32 mouse cellular contexts compared by ENCODE assay signal in the genomic region with DNA sequence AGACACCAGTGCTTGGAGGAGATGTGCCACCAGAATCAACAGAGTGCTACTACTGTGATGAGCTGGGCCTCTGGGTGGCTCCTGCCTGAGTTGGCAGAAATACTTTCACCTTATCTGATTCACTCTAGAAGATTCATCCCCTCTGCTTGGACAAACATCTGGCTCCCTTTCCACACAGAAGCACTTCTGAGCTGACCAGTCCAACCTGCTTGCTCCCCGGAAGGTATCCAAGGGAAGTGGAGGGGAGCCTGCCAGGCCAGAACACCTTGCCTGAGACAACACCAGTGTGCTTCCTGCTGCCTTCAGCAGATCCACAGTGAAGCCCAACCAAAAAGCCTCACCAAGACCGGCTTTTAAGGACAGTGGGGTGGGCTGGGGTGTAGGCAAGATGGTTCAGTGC. TPM values are rescaled to one million over a fixed set of nuclear protein-coding genes. Genes with fewer than 3 reads are reported as not detected.
DNase-seq lines count a peak whose midpoint lies in the region; ATAC-seq and TF ChIP-seq lines count a peak whose summit lies in the region.
"Had no signal": no experiment of that assay in that cellular context is flagged by ENCODE, and none has a peak within 500 bp of the region (broad histone marks: within the 10 kb centered on the region; RNA-seq: fewer than 3 reads in every experiment).

No protein-coding gene starts in this region.

- H3K4me3 ChIP-seq in liver, adult 2 months (ENCODE audit: insufficient read depth, low read depth, low read length): no peak overlapping the region
- no peak overlapping the region for H3K4me3 ChIP-seq in liver, postnatal 0 days (ENCODE audit: low read depth, low read length)
- H3K4me3 ChIP-seq: embryonic facial prominence, embryonic 12.5 days; embryonic facial prominence, embryonic 15.5 days; hindbrain, embryonic 12.5 days; hindbrain, embryonic 15.5 days had no signal

- H3K9me3 ChIP-seq in liver, postnatal 0 days (ENCODE audit: low read length): no peaks in the 10 kb centered on the region
- H3K9me3 ChIP-seq: embryonic facial prominence, embryonic 12.5 days; embryonic facial prominence, embryonic 15.5 days; hindbrain, embryonic 12.5 days; hindbrain, embryonic 15.5 days had no signal

- no peaks in the 10 kb centered on the region for H3K27me3 ChIP-seq in liver, adult 2 months (ENCODE audit: control insufficient read depth, insufficient read depth, low read length)
- 0 out of 2 replicates have a peak, but pooled peaks cover 4% of the 10 kb centered on the region for H3K27me3 ChIP-seq in liver, postnatal 0 days (ENCODE audit: insufficient read depth, low read length)
- H3K27me3 ChIP-seq: hindbrain, embryonic 12.5 days; hindbrain, embryonic 15.5 days had no signal

- TF ChIP-seq POLR2A in liver, adult 2 months (IDR thresholded peaks at IDR 0.05; ENCODE audit: extremely low read depth, insufficient read depth, low read length): no peak

- H3K36me3 ChIP-seq in liver, adult 2 months (ENCODE audit: control insufficient read depth, insufficient read depth, low read length): no peaks in the 10 kb centered on the region
- no peaks in the 10 kb centered on the region for H3K36me3 ChIP-seq in liver, postnatal 0 days (replicated peaks; ENCODE audit: insufficient read depth, low read length)
- H3K36me3 ChIP-seq: embryonic facial prominence, embryonic 12.5 days; embryonic facial prominence, embryonic 15.5 days; hindbrain, embryonic 12.5 days; hindbrain, embryonic 15.5 days had no signal

- DNase-seq in liver, adult 2 months (ENCODE audit: extremely low read depth, low read depth, low spot score): peak; percentile 12
- no peak for DNase-seq in liver, postnatal 0 days
- DNase-seq in urinary bladder, postnatal 36 days (ENCODE audit: low spot score in 2 of 2): peak; percentile 32 to 48
- DNase-seq in urinary bladder, adult 2 months (ENCODE audit: low spot score): no peak
- DNase-seq in gonadal fat pad, adult 2 months (ENCODE audit: low read depth): peak; percentile 65
- DNase-seq in adrenal gland, postnatal 25 days: no peak
- DNase-seq: adrenal gland, adult 8-10 months; adrenal gland, postnatal 36 days; cerebellum, adult 2 months; cerebellum, adult 9-11 months; cerebellum, postnatal 25 days; gastrocnemius, postnatal 10 days; gastrocnemius, postnatal 36 days; heart, adult 11 months had no signal

- ATAC-seq in liver, postnatal 0 days: no peak
- ATAC-seq: activated CD4-positive, CD25-positive, alpha-beta regulatory T cell, adult 4 months; CD4-positive, CD25-positive, alpha-beta regulatory T cell, adult 4 months; forebrain, embryonic 14.5 days had no signal

- H3K9ac ChIP-seq in liver, adult 2 months (ENCODE audit: low read depth, low read length): no peak overlapping the region
- H3K9ac ChIP-seq in liver, postnatal 0 days (replicated peaks): no peak overlapping the region
- H3K9ac ChIP-seq: embryonic facial prominence, embryonic 12.5 days; embryonic facial prominence, embryonic 15.5 days; hindbrain, embryonic 12.5 days; hindbrain, embryonic 15.5 days had no signal

- H3K4me1 ChIP-seq in liver, adult 2 months (ENCODE audit: control insufficient read depth, insufficient read depth, low read length): no peaks in the 10 kb centered on the region; the same call in 1 of the 2 replicates
- 0 out of 2 replicates have a peak, but pooled peaks cover 5% of the 10 kb centered on the region for H3K4me1 ChIP-seq in liver, postnatal 0 days (ENCODE audit: insufficient read depth)
- H3K4me1 ChIP-seq: embryonic facial prominence, embryonic 12.5 days; embryonic facial prominence, embryonic 15.5 days; hindbrain, embryonic 12.5 days; hindbrain, embryonic 15.5 days had no signal

- no peak overlapping the region for H3K27ac ChIP-seq in liver, adult 2 months (replicated peaks; ENCODE audit: insufficient read depth, low read depth, low read length)
- no peak overlapping the region for H3K27ac ChIP-seq in liver, postnatal 0 days (ENCODE audit: low read depth)
- H3K27ac ChIP-seq: embryonic facial prominence, embryonic 12.5 days; embryonic facial prominence, embryonic 15.5 days; hindbrain, embryonic 12.5 days; hindbrain, embryonic 15.5 days had no signal

- no peak overlapping the region for H3K4me2 ChIP-seq in liver, postnatal 0 days (ENCODE audit: low read depth, low read length)
- H3K4me2 ChIP-seq: embryonic facial prominence, embryonic 12.5 days; embryonic facial prominence, embryonic 15.5 days; heart, embryonic 11.5 days; hindbrain, embryonic 12.5 days; hindbrain, embryonic 15.5 days had no signal

- WGBS in liver, adult 2 months: 80% methylated on average over 2 of the region's 2 CpGs
- WGBS in liver, postnatal 0 days (ENCODE audit: insufficient replicate concordance): 72% methylated on average over 2 of the region's 2 CpGs

- TF ChIP-seq EP300 in liver, postnatal 0 days (IDR thresholded peaks at IDR 0.05; ENCODE audit: low read depth): no peak

- TF ChIP-seq CTCF in liver, adult 2 months (IDR thresholded peaks at IDR 0.05; ENCODE audit: low read depth, low read length): no peak
- no peak for TF ChIP-seq CTCF in liver, postnatal 0 days (IDR thresholded peaks at IDR 0.05; ENCODE audit: low read depth)

- H3K79me2 ChIP-seq in liver, adult 2 months (ENCODE audit: control insufficient read depth, insufficient read depth, low read length): no peaks in the 10 kb centered on the region

RNA-seq across cellular contexts. Expression of gene Cd3e, which starts 14.8 kb away (rescaled TPM):
- 0.09 and 0.60 TPM in 2 replicates for total RNA-seq in liver, adult 2 months (2014; rRNA removed)
- 0.68 and 0.82 TPM in 2 replicates for polyA plus RNA-seq in liver, adult 2 months (2012; rRNA removed)
- not detected in 2 replicates for polyA plus RNA-seq in liver, postnatal 0 days (2015; fragmentation: Nextera tagmentation; extraction: Ambion mirVana)
- polyA plus RNA-seq in urinary bladder, adult 2 months (2012; rRNA removed): 0.94 and 0.98 TPM in 2 replicates
- 0.58 and 0.75 TPM in 2 replicates for polyA plus RNA-seq in gonadal fat pad, adult 2 months (2012; rRNA removed)
- total RNA-seq in adrenal gland, postnatal 25 days (2021): 0.46 TPM in 1 of 2 replicates, not detected in the other
- total RNA-seq: common myeloid progenitor, adult 5-6 weeks; gastrocnemius, adult 18-20 months; gastrocnemius, postnatal 10 days had no signal
- polyA plus RNA-seq: C2C12; embryonic facial prominence, embryonic 12.5 days; forebrain, embryonic 14.5 days; heart, embryonic 11.5 days; heart, embryonic 14.5 days; hindbrain, embryonic 12.5 days had no signal

RNA-seq across cellular contexts. Expression of gene Mpzl2, which starts 15.4 kb away (rescaled TPM):
- total RNA-seq in liver, adult 2 months (2014; rRNA removed): 24.2 and 29.9 TPM in 2 replicates
- polyA plus RNA-seq in liver, adult 2 months (2012; rRNA removed): 20.5 and 34.0 TPM in 2 replicates
- polyA plus RNA-seq in liver, postnatal 0 days (2015; fragmentation: Nextera tagmentation; extraction: Ambion mirVana): 13.7 and 15.7 TPM in 2 replicates
- polyA plus RNA-seq in urinary bladder, adult 2 months (2012; rRNA removed): 53.5 and 62.3 TPM in 2 replicates
- 28.8 and 30.3 TPM in 2 replicates for polyA plus RNA-seq in gonadal fat pad, adult 2 months (2012; rRNA removed)
- 5.7 and 7.4 TPM in 2 replicates for total RNA-seq in adrenal gland, postnatal 25 days (2021)
- total RNA-seq: common myeloid progenitor, adult 5-6 weeks had no signal
- polyA plus RNA-seq: activated CD4-positive, CD25-positive, alpha-beta regulatory T cell, adult 4 months; C2C12 had no signal

RNA-seq across cellular contexts. Expression of gene Mpzl3, which starts 30.8 kb away (rescaled TPM):
- total RNA-seq in liver, adult 2 months (2014; rRNA removed): 6.8 and 8.5 TPM in 2 replicates
- polyA plus RNA-seq in liver, adult 2 months (2012; rRNA removed): 3.0 and 3.4 TPM in 2 replicates
- 0.99 and 1.4 TPM in 2 replicates for polyA plus RNA-seq in liver, postnatal 0 days (2015; fragmentation: Nextera tagmentation; extraction: Ambion mirVana)
- 11.0 and 11.4 TPM in 2 replicates for polyA plus RNA-seq in urinary bladder, adult 2 months (2012; rRNA removed)
- 5.8 and 7.3 TPM in 2 replicates for polyA plus RNA-seq in gonadal fat pad, adult 2 months (2012; rRNA removed)
- total RNA-seq in adrenal gland, postnatal 25 days (2021): 6.0 and 6.8 TPM in 2 replicates

RNA-seq across cellular contexts. Expression of gene Cd3d, which starts 42.6 kb away (rescaled TPM):
- 0.09 and 0.20 TPM in 2 replicates for total RNA-seq in liver, adult 2 months (2014; rRNA removed)
- polyA plus RNA-seq in liver, adult 2 months (2012; rRNA removed): 0.37 and 0.73 TPM in 2 replicates
- polyA plus RNA-seq in liver, postnatal 0 days (2015; fragmentation: Nextera tagmentation; extraction: Ambion mirVana): 0.17 and 0.46 TPM in 2 replicates
- polyA plus RNA-seq in urinary bladder, adult 2 months (2012; rRNA removed): 0.55 and 0.68 TPM in 2 replicates
- 0.22 and 0.36 TPM in 2 replicates for polyA plus RNA-seq in gonadal fat pad, adult 2 months (2012; rRNA removed)
- not detected in 2 replicates for total RNA-seq in adrenal gland, postnatal 25 days (2021)
- total RNA-seq: ES-E14; gastrocnemius, adult 18-20 months; heart, adult 8-10 months; hematopoietic stem cell, adult 5-6 weeks had no signal
- polyA plus RNA-seq: C2C12; embryonic facial prominence, embryonic 12.5 days; embryonic facial prominence, embryonic 15.5 days; forebrain, embryonic 14.5 days; heart, embryonic 11.5 days; heart, embryonic 14.5 days; heart, postnatal 0 days; hindbrain, embryonic 12.5 days; hindbrain, embryonic 15.5 days; intestine, embryonic 14.5 days had no signal

RNA-seq across cellular contexts. Expression of gene Cd3g, which starts 44.0 kb away (rescaled TPM):
- total RNA-seq in liver, adult 2 months (2014; rRNA removed): 1.1 and 1.6 TPM in 2 replicates
- polyA plus RNA-seq in liver, adult 2 months (2012; rRNA removed): 0.38 and 0.83 TPM in 2 replicates
- 1.8 and 2.2 TPM in 2 replicates for polyA plus RNA-seq in liver, postnatal 0 days (2015; fragmentation: Nextera tagmentation; extraction: Ambion mirVana)
- 1.5 and 1.8 TPM in 2 replicates for polyA plus RNA-seq in urinary bladder, adult 2 months (2012; rRNA removed)
- polyA plus RNA-seq in gonadal fat pad, adult 2 months (2012; rRNA removed): 0.28 and 0.31 TPM in 2 replicates
- total RNA-seq in adrenal gland, postnatal 25 days (2021): 0.52 TPM in 1 of 2 replicates, not detected in the other
- total RNA-seq: gastrocnemius, adult 18-20 months; gastrocnemius, postnatal 10 days; heart, postnatal 25 days had no signal
- polyA plus RNA-seq: C2C12; cerebellum, adult 2 months; embryonic facial prominence, embryonic 12.5 days; forebrain, embryonic 14.5 days; heart, embryonic 11.5 days; heart, postnatal 0 days; hindbrain, embryonic 12.5 days; hindbrain, embryonic 15.5 days had no signal

Comparison
In these comparisons a context has a peak if more than half of its experiments do, and no peak if none do; other contexts are left out.
1. DNase-seq: peak in liver, adult 2 months (single experiment), urinary bladder, postnatal 36 days (2 of 2) and gonadal fat pad, adult 2 months (single experiment); none in liver, postnatal 0 days (single experiment), urinary bladder, adult 2 months (single experiment) and adrenal gland, postnatal 25 days (single experiment).